Mouse (Mus musculus): ENCODE results near the gene AA467197. TPM values are rescaled to one million over a fixed set of nuclear protein-coding genes. Genes with fewer than 3 reads are reported as not detected.

AA467197 gene
- polyA plus RNA-seq, 1 experiment from 2014 or later, result not detected

- no peak overlapping the region for H3K27ac ChIP-seq (replicated peaks in 1 of 2; ENCODE audit: control insufficient read depth in 1 of 2, insufficient read depth in 1 of 2, low read depth in 2 of 2, low read length in 2 of 2)
- WGBS, result 82% methylated on average over 1 of the region's 1 CpGs
- peaks cover 15% of the 10 kb centered on the region for H3K36me3 ChIP-seq (ENCODE audit: control insufficient read depth, insufficient read depth, low read length)
- no peak overlapping the region for H3K4me3 ChIP-seq (ENCODE audit: control insufficient read depth in 1 of 2, insufficient read depth in 1 of 2, low read depth in 1 of 2, low read length in 2 of 2)
- no peak overlapping the region for H3K4me2 ChIP-seq (ENCODE audit: low read length)
- H3K9ac ChIP-seq (ENCODE audit: low read length), result no peak overlapping the region
- no peaks in the 10 kb centered on the region for H3K4me1 ChIP-seq (ENCODE audit: control insufficient read depth in 2 of 2, insufficient read depth in 2 of 2, low read length in 2 of 2)
- peaks cover 11% of the 10 kb centered on the region for H3K9me3 ChIP-seq (ENCODE audit: control insufficient read depth, low read length)
- no peaks in the 10 kb centered on the region for H3K27me3 ChIP-seq (ENCODE audit: control insufficient read depth, insufficient read depth, low read length)
- no peak for ATAC-seq (ENCODE audit: insufficient number of reproducible peaks, insufficient read depth, low FRiP score, low read depth)
Observed at GRCm38 (mm10) chr2:122683641-122684040, 46.9 kb downstream of the AA467197 start.

DNA sequence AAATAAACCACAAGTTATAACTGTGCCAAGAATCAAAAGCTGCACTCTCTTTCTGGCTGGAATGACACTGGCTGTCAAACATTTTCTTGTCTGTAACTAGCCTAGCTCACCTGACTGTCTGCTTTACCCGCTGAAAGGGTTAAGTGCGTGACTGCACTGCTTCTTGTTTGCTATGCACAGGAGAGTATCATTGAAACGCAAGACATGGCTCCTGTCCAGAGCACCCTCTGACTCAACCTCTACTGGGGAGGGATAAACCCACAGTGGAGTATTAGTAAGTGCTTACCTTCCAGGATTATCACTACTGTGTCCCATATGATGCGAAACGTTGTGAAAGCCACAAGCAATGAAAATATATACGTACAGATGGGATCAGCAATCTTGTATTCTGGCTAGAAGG is 49.9 kb downstream of the AA467197 start:
- no peaks in the 10 kb centered on the region for H3K27me3 ChIP-seq (ENCODE audit: control insufficient read depth, insufficient read depth, low read length)
- peaks cover 6% of the 10 kb centered on the region for H3K9me3 ChIP-seq (ENCODE audit: control insufficient read depth, low read length)
- no peak for ATAC-seq (ENCODE audit: insufficient number of reproducible peaks, insufficient read depth, low FRiP score, low read depth)
- H3K36me3 ChIP-seq (ENCODE audit: control insufficient read depth, insufficient read depth, low read length), result peaks cover 15% of the 10 kb centered on the region
- 78% methylated on average over 6 of the region's 6 CpGs for WGBS
- H3K27ac ChIP-seq (replicated peaks in 1 of 2; ENCODE audit: control insufficient read depth in 1 of 2, insufficient read depth in 1 of 2, low read depth in 2 of 2, low read length in 2 of 2), result no peak overlapping the region
- H3K4me2 ChIP-seq (ENCODE audit: low read length), result no peak overlapping the region
- no peak overlapping the region for H3K4me3 ChIP-seq (ENCODE audit: control insufficient read depth in 1 of 2, insufficient read depth in 1 of 2, low read depth in 1 of 2, low read length in 2 of 2)
- H3K9ac ChIP-seq (ENCODE audit: low read length), result no peak overlapping the region
- no peaks in the 10 kb centered on the region for H3K4me1 ChIP-seq (ENCODE audit: control insufficient read depth in 2 of 2, insufficient read depth in 2 of 2, low read length in 2 of 2)

MicroRNAs within 50 kb of the gene (microRNA counts, 519-probe panel; counts per million panel counts)
- microRNA mmu-miR-147, result 322 counts per million, percentile 70 among the panel's probes with 10 or more counts

Small RNAs within 50 kb of the gene (microRNA-seq; reads per million reads assigned to microRNA genes)
- gene Mir147, result 3.6 reads per million, percentile 9 among the genes with 10 or more reads in this experiment

Other genes starting within 250 kb of the AA467197 start
- gene Slc28a2, start 210.5 kb upstream of the AA467197 start, polyA plus RNA-seq (2014; fragmentation: Nextera tagmentation; extraction: Ambion mirVana), result 0.47 and 0.58 TPM in 2 replicates
- gene Gm14085, start 152.0 kb upstream of the AA467197 start, polyA plus RNA-seq (2014; fragmentation: Nextera tagmentation; extraction: Ambion mirVana), result not detected in 2 replicates
- gene Gatm, start 25.7 kb upstream of the AA467197 start, polyA plus RNA-seq (2014; fragmentation: Nextera tagmentation; extraction: Ambion mirVana), result 13.2 and 19.0 TPM in 2 replicates
- gene Slc30a4, start 65.7 kb downstream of the AA467197 start, polyA plus RNA-seq (2014; fragmentation: Nextera tagmentation; extraction: Ambion mirVana), result 10.4 and 10.9 TPM in 2 replicates
- gene Bloc1s6, start 101.5 kb downstream of the AA467197 start, polyA plus RNA-seq (2014; fragmentation: Nextera tagmentation; extraction: Ambion mirVana), result 31.3 and 33.5 TPM in 2 replicates
- 7.5 and 8.3 TPM in 2 replicates for gene Sqor, start 128.3 kb downstream of the AA467197 start, polyA plus RNA-seq (2014; fragmentation: Nextera tagmentation; extraction: Ambion mirVana)